Mouse (Mus musculus): Measurements from ENCODE around the gene Ppp1r9a. TPM values are rescaled to one million over a fixed set of nuclear protein-coding genes. Genes with fewer than 3 reads are reported as not detected.

Gene Ppp1r9a
- total RNA-seq (2023; ENCODE audit: inconsistent age), result 0.09 to 0.15 TPM (median 0.13 TPM) in 4 replicates

DNA sequence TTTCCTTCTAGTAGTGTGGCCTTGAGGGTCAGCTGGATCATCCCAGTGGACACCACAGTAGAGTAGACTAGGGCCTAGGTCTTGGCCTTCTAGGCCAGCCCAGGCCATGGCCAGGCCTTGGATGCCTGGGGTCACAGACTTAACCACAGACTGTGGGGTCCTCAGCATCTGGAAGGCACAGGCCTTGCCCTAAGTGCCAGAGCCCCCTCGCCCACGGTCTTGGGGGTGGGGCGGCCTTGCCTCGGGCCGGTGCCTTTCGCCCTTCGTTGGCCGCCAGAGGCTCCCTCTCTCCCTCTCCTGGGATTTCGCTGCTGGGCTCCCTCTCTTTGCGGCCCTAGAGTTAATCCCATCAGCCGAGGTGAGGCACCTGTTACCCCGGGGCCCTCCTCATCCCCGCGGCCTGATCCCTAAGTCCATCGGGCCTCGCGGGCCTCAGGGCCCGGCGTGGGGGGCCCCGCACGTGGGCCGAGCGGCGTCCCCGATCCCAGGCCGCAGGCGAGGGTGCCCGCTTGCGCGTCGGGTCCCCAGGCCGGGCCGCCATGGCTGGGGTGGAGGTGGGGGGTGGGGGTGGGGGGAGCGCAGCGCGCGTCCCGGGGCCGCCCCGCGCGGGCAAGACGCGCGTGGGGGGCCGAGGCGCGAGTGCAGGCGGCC, at the start of gene Ppp1r9a:
Ppp1r9a (plus strand) TSS at position 244 of the 651 bp plus-strand sequence.

GRCm38 (mm10) chr6:5193693-5194092, 291.0 kb downstream of the Ppp1r9a start, which contains the start of gene Pon1:
Gene Pon1, minus strand, starts transcription at chr6:5193946.

Other genes starting within 250 kb of the Ppp1r9a start
- 0.60 to 1.1 TPM (median 0.99 TPM) in 4 replicates for gene Sgce, start 155.7 kb upstream of the Ppp1r9a start, total RNA-seq (2023; ENCODE audit: inconsistent age)
- 0.13 to 0.55 TPM (median 0.30 TPM) in 4 replicates for gene Peg10, start 155.6 kb upstream of the Ppp1r9a start, total RNA-seq (2023; ENCODE audit: inconsistent age)

Data from B cell, adult (primary cell).